Mouse (Mus musculus): ENCODE measurements at regions not wholly inside any gene's neighbourhood (a gene's known extent, or its start where the extent isn't known, plus 50 kb on each side); places are given as distances from the start of the nearest gene placed in this dataset.

GRCm38 (mm10) chr10:19472066-19472465, 115.7 kb downstream of the Olig3 start:
- no peak for TF ChIP-seq POLR2A (IDR thresholded peaks at IDR 0.05; ENCODE audit: extremely low read depth, insufficient read depth, low read length)
- no peak for TF ChIP-seq CTCF (IDR thresholded peaks at IDR 0.05; ENCODE audit: low read depth, low read length)
